Mouse (Mus musculus): Measurements from ENCODE around the gene Chd2. TPM values are rescaled to one million over a fixed set of nuclear protein-coding genes. Genes with fewer than 3 reads are reported as not detected.
A peak's percentile ranks its signal among the peaks of the same experiment; 100 is the strongest.

The Chd2 gene
- polyA plus RNA-seq, 1 experiment from 2014 or later = 61.0 TPM

GRCm38 (mm10) chr7:73539116-73539682, 2.4 kb downstream of the Chd2 start:
- Histone ChIP-seq H3K27ac (ENCODE audit: low read depth, low read length) (peak overlapping the region; percentile 39; the same call in 1 of the 2 replicates), H3K4me1 (replicated peaks; ENCODE audit: control insufficient read depth, insufficient read depth, low read length) (peaks cover 7% of the 10 kb centered on the region), H3K27me3 (ENCODE audit: control insufficient read depth, insufficient read depth, low read length) (no peaks in the 10 kb centered on the region), H3K4me3 (ENCODE audit: low read depth, low read length) (peak overlapping the region; percentile 32), H3K36me3 (ENCODE audit: control insufficient read depth, insufficient read depth, low read length) (no peaks in the 10 kb centered on the region; the same call in 1 of the 2 replicates), H3K4me2 (ENCODE audit: low read depth, low read length, severe bottlenecking) (peak overlapping the region; percentile 70), H3K9me3 (ENCODE audit: control insufficient read depth, low read length) (no peaks in the 10 kb centered on the region), H3K9ac (ENCODE audit: low read length) (peak overlapping the region; percentile 60)
- ATAC-seq (replicated peaks; ENCODE audit: low FRiP score) = no peak
- 26% methylated on average over 2 of the region's 2 CpGs for WGBS
- DNase-seq (ENCODE audit: low spot score) = no peak

GRCm38 (mm10) chr7:73538424-73539079, 3.1 kb downstream of the Chd2 start:
- H3K9ac ChIP-seq (ENCODE audit: low read length) = peak overlapping the region; percentile 62
- H3K4me3 ChIP-seq (ENCODE audit: low read depth, low read length) = peak overlapping the region; percentile 42
- WGBS = 16% methylated on average over 4 of the region's 4 CpGs
- peak overlapping the region; percentile 70 for H3K4me2 ChIP-seq (ENCODE audit: low read depth, low read length, severe bottlenecking)
- no peaks in the 10 kb centered on the region for H3K27me3 ChIP-seq (ENCODE audit: control insufficient read depth, insufficient read depth, low read length)
- ATAC-seq (replicated peaks; ENCODE audit: low FRiP score) = no peak
- H3K27ac ChIP-seq (ENCODE audit: low read depth, low read length) = peak overlapping the region; percentile 92
- no peak for DNase-seq (ENCODE audit: low spot score)
- no peaks in the 10 kb centered on the region; the same call in 1 of the 2 replicates for H3K36me3 ChIP-seq (ENCODE audit: control insufficient read depth, insufficient read depth, low read length)
- no peaks in the 10 kb centered on the region for H3K9me3 ChIP-seq (ENCODE audit: control insufficient read depth, low read length)
- H3K4me1 ChIP-seq (replicated peaks; ENCODE audit: control insufficient read depth, insufficient read depth, low read length) = peaks cover 7% of the 10 kb centered on the region

GRCm38 (mm10) chr7:73537634-73538423, 3.8 kb downstream of the Chd2 start:
- Histone ChIP-seq H3K36me3 (ENCODE audit: control insufficient read depth, insufficient read depth, low read length) (no peaks in the 10 kb centered on the region), H3K4me3 (ENCODE audit: low read depth, low read length) (peak overlapping the region; percentile 42), H3K9me3 (ENCODE audit: control insufficient read depth, low read length) (no peaks in the 10 kb centered on the region), H3K27ac (ENCODE audit: low read depth, low read length) (peak overlapping the region; percentile 92), H3K27me3 (ENCODE audit: control insufficient read depth, insufficient read depth, low read length) (no peaks in the 10 kb centered on the region), H3K4me1 (replicated peaks; ENCODE audit: control insufficient read depth, insufficient read depth, low read length) (peaks cover 8% of the 10 kb centered on the region), H3K4me2 (ENCODE audit: low read depth, low read length, severe bottlenecking) (peak overlapping the region; percentile 70), H3K9ac (ENCODE audit: low read length) (peak overlapping the region; percentile 62)
- ATAC-seq (replicated peaks; ENCODE audit: low FRiP score) (peak; percentile 99), DNase-seq (ENCODE audit: low spot score) (peak; percentile 100)
- under 1% methylated on average over 46 of the region's 46 CpGs for WGBS

GRCm38 (mm10) chr7:73537228-73537627, 4.4 kb downstream of the Chd2 start:
- Histone ChIP-seq H3K9ac (ENCODE audit: low read length) (peak overlapping the region; percentile 62), H3K36me3 (ENCODE audit: control insufficient read depth, insufficient read depth, low read length) (no peaks in the 10 kb centered on the region), H3K27ac (ENCODE audit: low read depth, low read length) (peak overlapping the region; percentile 92; the same call in 1 of the 2 replicates), H3K4me3 (ENCODE audit: low read depth, low read length) (peak overlapping the region; percentile 42), H3K4me1 (replicated peaks; ENCODE audit: control insufficient read depth, insufficient read depth, low read length) (peaks cover 10% of the 10 kb centered on the region), H3K9me3 (ENCODE audit: control insufficient read depth, low read length) (no peaks in the 10 kb centered on the region), H3K27me3 (ENCODE audit: control insufficient read depth, insufficient read depth, low read length) (no peaks in the 10 kb centered on the region), H3K4me2 (ENCODE audit: low read depth, low read length, severe bottlenecking) (peak overlapping the region; percentile 70)
- ATAC-seq (replicated peaks; ENCODE audit: low FRiP score) (no peak), DNase-seq (ENCODE audit: low spot score) (no peak)
- 20% methylated on average over 10 of the region's 10 CpGs for WGBS

- Histone ChIP-seq H3K4me3 (ENCODE audit: low read depth, low read length) (peak overlapping the region; percentile 42; the same call in 1 of the 2 replicates), H3K4me2 (ENCODE audit: low read depth, low read length, severe bottlenecking) (peak overlapping the region; percentile 70; the same call in 1 of the 2 replicates), H3K9me3 (ENCODE audit: control insufficient read depth, low read length) (no peaks in the 10 kb centered on the region), H3K27ac (ENCODE audit: low read depth, low read length) (no peak overlapping the region), H3K36me3 (ENCODE audit: control insufficient read depth, insufficient read depth, low read length) (no peaks in the 10 kb centered on the region), H3K9ac (ENCODE audit: low read length) (no peak overlapping the region), H3K4me1 (replicated peaks; ENCODE audit: control insufficient read depth, insufficient read depth, low read length) (peaks cover 12% of the 10 kb centered on the region), H3K27me3 (ENCODE audit: control insufficient read depth, insufficient read depth, low read length) (no peaks in the 10 kb centered on the region)
- WGBS = 82% methylated on average over 2 of the region's 2 CpGs
- DNase-seq (ENCODE audit: low spot score) (no peak), ATAC-seq (replicated peaks; ENCODE audit: low FRiP score) (no peak)
These were observed 5.1 kb downstream of the Chd2 start for GRCm38 (mm10) chr7:73536579-73536978.

- WGBS = 78% methylated on average over 4 of the region's 4 CpGs
- no peak overlapping the region for H3K9ac ChIP-seq (ENCODE audit: low read length)
- no peaks in the 10 kb centered on the region for H3K36me3 ChIP-seq (ENCODE audit: control insufficient read depth, insufficient read depth, low read length)
- no peak overlapping the region for H3K4me2 ChIP-seq (ENCODE audit: low read depth, low read length, severe bottlenecking)
- no peaks in the 10 kb centered on the region for H3K9me3 ChIP-seq (ENCODE audit: control insufficient read depth, low read length)
- no peak for DNase-seq (ENCODE audit: low spot score)
- H3K4me3 ChIP-seq (ENCODE audit: low read depth, low read length) = no peak overlapping the region
- H3K27ac ChIP-seq (ENCODE audit: low read depth, low read length) = no peak overlapping the region
- no peaks in the 10 kb centered on the region for H3K27me3 ChIP-seq (ENCODE audit: control insufficient read depth, insufficient read depth, low read length)
- H3K4me1 ChIP-seq (replicated peaks; ENCODE audit: control insufficient read depth, insufficient read depth, low read length) = peaks cover 12% of the 10 kb centered on the region
- ATAC-seq (replicated peaks; ENCODE audit: low FRiP score) = no peak
These were observed 5.8 kb downstream of the Chd2 start for GRCm38 (mm10) chr7:73535861-73536200.

GRCm38 (mm10) chr7:73534937-73535860, 6.4 kb downstream of the Chd2 start:
- no peaks in the 10 kb centered on the region for H3K9me3 ChIP-seq (ENCODE audit: control insufficient read depth, low read length)
- 70% methylated on average over 2 of the region's 2 CpGs for WGBS
- no peak overlapping the region for H3K4me2 ChIP-seq (ENCODE audit: low read depth, low read length, severe bottlenecking)
- H3K27me3 ChIP-seq (ENCODE audit: control insufficient read depth, insufficient read depth, low read length) = no peaks in the 10 kb centered on the region
- ATAC-seq (replicated peaks; ENCODE audit: low FRiP score) (no peak), DNase-seq (ENCODE audit: low spot score) (no peak)
- no peak overlapping the region for H3K4me3 ChIP-seq (ENCODE audit: low read depth, low read length)
- no peak overlapping the region for H3K27ac ChIP-seq (ENCODE audit: low read depth, low read length)
- peaks cover 12% of the 10 kb centered on the region for H3K4me1 ChIP-seq (replicated peaks; ENCODE audit: control insufficient read depth, insufficient read depth, low read length)
- no peak overlapping the region for H3K9ac ChIP-seq (ENCODE audit: low read length)
- H3K36me3 ChIP-seq (ENCODE audit: control insufficient read depth, insufficient read depth, low read length) = no peaks in the 10 kb centered on the region

- Histone ChIP-seq H3K27ac (ENCODE audit: low read depth, low read length) (no peak overlapping the region), H3K4me3 (ENCODE audit: low read depth, low read length) (no peak overlapping the region)
- 72% methylated on average over 2 of the region's 2 CpGs for WGBS
These were observed 8.2 kb downstream of the Chd2 start for GRCm38 (mm10) chr7:73533457-73533856.

More at GRCm38 (mm10) chr7:73533457-73533856, 8.2 kb downstream of the Chd2 start:
- H3K9ac ChIP-seq (ENCODE audit: low read length) = no peak overlapping the region
- H3K36me3 ChIP-seq (ENCODE audit: control insufficient read depth, insufficient read depth, low read length) = no peaks in the 10 kb centered on the region
- H3K4me1 ChIP-seq (replicated peaks; ENCODE audit: control insufficient read depth, insufficient read depth, low read length) = peaks cover 12% of the 10 kb centered on the region
- no peak for ATAC-seq (replicated peaks; ENCODE audit: low FRiP score)
- no peak overlapping the region for H3K4me2 ChIP-seq (ENCODE audit: low read depth, low read length, severe bottlenecking)
- no peak for DNase-seq (ENCODE audit: low spot score)
- no peaks in the 10 kb centered on the region for H3K9me3 ChIP-seq (ENCODE audit: control insufficient read depth, low read length)
- H3K27me3 ChIP-seq (ENCODE audit: control insufficient read depth, insufficient read depth, low read length) = no peaks in the 10 kb centered on the region

Data from forebrain, embryonic 11.5 days (tissue).